Mouse (Mus musculus) MN1 (cell line): ENCODE data around the gene Gm2001.
"Not testable (repeated sequence)": the region's sequence is repeated elsewhere in the genome, so short reads cannot be mapped to it uniquely, and the experiment has no call there.

ENCODE experiments used
- DNase-seq: peaks from one replicate; pipeline ENCODE4 v3.0.0-alpha.2; 2016; ENCODE audit warnings: low spot score

Gm2001 gene

DNA sequence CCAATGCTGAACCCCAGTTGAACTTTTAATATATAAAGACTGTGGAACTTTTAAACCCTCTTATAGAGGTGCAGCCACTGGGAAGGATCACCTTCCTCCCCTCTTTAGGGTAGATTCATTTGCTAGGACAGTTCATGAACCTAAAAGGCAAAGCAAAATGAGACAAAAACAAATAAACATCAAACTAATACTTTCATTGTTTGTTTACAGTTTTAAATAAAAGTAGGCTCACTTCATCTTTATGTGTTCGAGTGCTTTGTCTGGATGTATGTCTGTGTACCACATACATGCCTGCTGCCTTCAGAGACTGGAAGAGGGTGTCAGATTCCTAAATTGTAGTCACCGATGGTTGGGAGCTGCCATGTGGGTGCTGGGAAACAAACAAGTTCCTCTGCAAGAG, at the start of gene Gm2001:
Gene Gm2001, minus strand, starts transcription at position 101 of the 400 bp plus-strand sequence.
- not testable (repeated sequence) for DNase-seq

GRCm38 (mm10) chr12:87873772-87874171, 31.6 kb upstream of the Gm2001 start, which contains the start of gene Gm2016:
Gene Gm2016 (plus strand): TSS chr12:87874072.
- not testable (repeated sequence) for DNase-seq

- DNase-seq = not testable (repeated sequence)
Observed at GRCm38 (mm10) chr12:87864048-87864447, 21.9 kb upstream of the Gm2001 start.

- not testable (repeated sequence) for DNase-seq
Observed at GRCm38 (mm10) chr12:87863638-87864037, 21.5 kb upstream of the Gm2001 start.

- DNase-seq = not testable (repeated sequence)
Observed at GRCm38 (mm10) chr12:87861740-87862692, 19.9 kb upstream of the Gm2001 start.

DNA sequence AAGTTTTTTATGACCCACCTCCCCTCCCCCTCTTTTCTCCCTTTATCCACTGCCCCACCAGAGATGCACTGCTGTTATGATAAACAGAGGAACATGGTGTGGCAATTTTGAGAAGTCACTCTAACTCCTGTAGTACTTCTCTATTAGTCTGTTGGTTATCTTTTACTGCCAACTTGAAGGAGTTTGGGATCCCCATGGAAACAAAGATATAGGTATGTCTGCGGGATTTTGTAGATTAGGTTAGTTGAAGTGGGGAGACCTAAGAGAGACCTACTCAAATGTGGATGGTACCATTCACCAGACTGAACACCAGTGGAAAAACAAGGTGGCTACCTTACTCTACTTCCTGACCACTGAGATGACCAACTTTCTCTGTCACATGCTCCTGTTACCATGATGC, 13.9 kb upstream of the Gm2001 start:
- not testable (repeated sequence) for DNase-seq

GRCm38 (mm10) chr12:87850657-87851056, 8.5 kb upstream of the Gm2001 start:
- DNase-seq = not testable (repeated sequence)

DNA sequence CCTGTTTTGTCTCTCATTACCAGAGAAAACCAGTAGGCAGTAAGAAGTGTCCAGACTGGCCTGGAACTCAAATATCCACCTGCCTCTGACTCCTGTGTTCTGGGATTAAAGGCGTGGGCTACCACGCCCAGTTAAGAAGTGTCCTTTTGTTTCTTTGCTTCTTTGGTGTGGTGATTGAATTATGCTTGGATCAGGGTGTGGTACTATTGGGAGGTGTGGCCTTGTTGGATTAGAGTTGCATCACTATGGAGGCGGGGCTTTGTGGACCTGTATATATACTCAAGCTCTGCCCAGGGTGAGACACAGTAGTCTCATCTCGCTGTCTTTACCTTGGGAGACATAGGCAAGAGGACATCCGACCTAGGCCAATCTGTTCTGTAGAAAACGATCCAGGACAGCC, 25.9 kb downstream of the Gm2001 start, which contains the start of gene BB287469:
Gene BB287469, plus strand, starts transcription at position 301 of the 400 bp plus-strand sequence.
- DNase-seq = not testable (repeated sequence)

- DNase-seq = not testable (repeated sequence)
Observed at GRCm38 (mm10) chr12:87797971-87798370, 44.2 kb downstream of the Gm2001 start.

DNA sequence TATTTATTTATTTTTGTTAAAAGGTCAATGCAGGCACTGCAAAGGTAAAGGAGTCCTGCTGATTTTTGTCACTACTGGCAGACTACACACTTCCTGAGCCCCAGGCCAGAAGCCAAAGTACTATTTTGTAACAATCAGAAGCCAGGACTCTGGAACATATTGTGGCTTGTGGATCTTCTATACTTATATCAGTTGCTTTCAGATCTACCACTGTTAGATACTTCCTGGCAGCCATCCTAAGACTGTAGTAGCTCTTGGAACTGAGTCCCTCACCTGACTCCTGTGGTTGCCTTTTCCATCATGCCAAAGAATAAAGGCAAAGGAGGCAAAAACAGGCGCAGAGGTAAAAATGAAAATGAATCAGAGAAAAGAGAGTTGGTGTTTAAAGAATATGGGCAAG, 46.9 kb downstream of the Gm2001 start, which contains the start of gene Gm21936:
Gene Gm21936, plus strand, starts transcription at position 301 of the 400 bp plus-strand sequence.
- not testable (repeated sequence) for DNase-seq
